Mouse (Mus musculus) spleen, adult 2 months (tissue): ENCODE results near the gene Rbmx2.

Source experiments
- CTCF ChIP-seq: fragments of 200-500 bp; IDR thresholded peaks from 2 replicates; pipeline ENCODE4 v1.5.1; 2011; ENCODE audit warnings: mild to moderate bottlenecking, inconsistent platforms; ENCODE audit not compliant: insufficient read depth, insufficient read length, insufficient replicate concordance; ENCODE audit errors: extremely low read depth
- POLR2A ChIP-seq: fragments of 200-500 bp; IDR thresholded peaks from 2 replicates; pipeline ENCODE4 v1.6.1; 2011; ENCODE audit warnings: low read depth, low read length, inconsistent platforms

DNA sequence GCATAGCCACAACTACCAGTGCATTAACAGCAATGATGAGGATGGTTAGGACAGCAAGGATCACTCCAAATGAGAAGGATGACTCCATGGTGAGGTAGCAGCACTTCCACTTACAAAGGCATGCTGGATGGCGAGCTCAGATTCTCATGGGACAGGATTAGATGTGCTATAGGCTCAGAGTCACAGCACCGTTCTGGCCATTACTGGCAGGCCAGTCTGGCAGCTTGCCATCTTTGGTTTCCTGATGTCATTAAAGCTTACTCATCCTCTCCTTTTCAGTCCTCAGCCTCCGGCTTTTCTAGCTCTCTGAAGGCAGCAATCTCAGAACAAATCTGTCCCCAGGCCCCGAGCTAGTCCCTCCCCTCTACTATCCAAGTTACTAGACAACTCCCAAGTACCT, 20.6 kb upstream of the Rbmx2 start, which contains the start of gene Gpr119:
- no peak for TF ChIP-seq CTCF
- no peak for TF ChIP-seq POLR2A
